Mouse (Mus musculus) inflammation-experienced regulatory T-cells, adult 6 months (primary cell): Measurements from ENCODE around the gene Gm28729. TPM values are rescaled to one million over a fixed set of nuclear protein-coding genes. Genes with fewer than 3 reads are reported as not detected.
A peak's percentile ranks its signal among the peaks of the same experiment; 100 is the strongest.

Experiments used
- ATAC-seq: one replicate; pipeline ENCODE4 v1.8.0; 2017
- polyA plus RNA-seq, 3 experiments: library from polyadenylated mRNA; unstranded; fragments of 100-300 nt; shearing (Covaris generic); gene quantifications; one replicate each; pipeline ENCODE4 v1.2.1; 2017

The Gm28729 gene
- polyA plus RNA-seq, 3 experiments from 2014 or later, result not detected

- no peak for ATAC-seq
Measured at GRCm38 (mm10) chr9:96460117-96460865, 64.8 kb downstream of the Gm28729 start.

- no peak for ATAC-seq
Measured at GRCm38 (mm10) chr9:96455618-96456017, 69.4 kb downstream of the Gm28729 start.

GRCm38 (mm10) chr9:96452956-96453355, 72.1 kb downstream of the Gm28729 start:
- ATAC-seq, result no peak

GRCm38 (mm10) chr9:96450900-96451720, 74.0 kb downstream of the Gm28729 start:
- ATAC-seq, result no peak

- peak; percentile 67 for ATAC-seq
Measured at GRCm38 (mm10) chr9:96449514-96449913, 75.5 kb downstream of the Gm28729 start.

- no peak for ATAC-seq
Measured at GRCm38 (mm10) chr9:96445351-96445750, 79.7 kb downstream of the Gm28729 start.

GRCm38 (mm10) chr9:96442081-96442480, 83.0 kb downstream of the Gm28729 start:
- ATAC-seq, result no peak

GRCm38 (mm10) chr9:96438334-96438871, 86.7 kb downstream of the Gm28729 start:
- ATAC-seq, result peak; percentile 27

GRCm38 (mm10) chr9:96437805-96438333, 87.2 kb downstream of the Gm28729 start:
- ATAC-seq, result peak; percentile 81

GRCm38 (mm10) chr9:96436901-96437804, 87.9 kb downstream of the Gm28729 start:
- ATAC-seq, result peak; percentile 16

Other genes starting within 250 kb of the Gm28729 start
- gene Atp1b3, start 160.8 kb downstream of the Gm28729 start, polyA plus RNA-seq, result 100 to 1,000 TPM; 181 to 248 (median 245) TPM
- 100 to 1,000 TPM in 2 of 3 experiments, 10 to 100 TPM in 1; 98.2 to 121 (median 115) TPM for gene Rnf7, start 46.6 kb downstream of the Gm28729 start, polyA plus RNA-seq
- gene Rasa2, start 106.4 kb upstream of the Gm28729 start, polyA plus RNA-seq, result 10 to 100 TPM; 31.5 to 41.1 (median 34.3) TPM
- 10 to 100 TPM; 53.9 to 73.9 (median 69.4) TPM for gene Zbtb38, start 227.6 kb upstream of the Gm28729 start, polyA plus RNA-seq